ENCODE assay signal across 8 mouse cellular contexts in genomic region chr15:78257326-78258050, GRCm38 (mm10). TPM values are rescaled to one million over a fixed set of nuclear protein-coding genes. Genes with fewer than 3 reads are reported as not detected.
A peak's percentile ranks its signal among the peaks of the same experiment; 100 is the strongest.
DNase-seq lines count a peak whose midpoint lies in the region; ATAC-seq lines count a peak whose summit lies in the region.

No protein-coding gene starts in this region.

- no peak overlapping the region for H3K4me3 ChIP-seq in liver, embryonic 12.5 days
- H3K4me3 ChIP-seq in neural tube, embryonic 11.5 days (ENCODE audit: low read depth, low read length): no peak overlapping the region

- peaks cover 47% of the 10 kb centered on the region for H3K4me1 ChIP-seq in liver, embryonic 12.5 days
- no peaks in the 10 kb centered on the region for H3K4me1 ChIP-seq in neural tube, embryonic 11.5 days (ENCODE audit: control insufficient read depth, insufficient read depth, low read length)

- no peak overlapping the region for H3K4me2 ChIP-seq in liver, embryonic 12.5 days
- H3K4me2 ChIP-seq in neural tube, embryonic 11.5 days (ENCODE audit: low read depth): no peak overlapping the region

- H3K27ac ChIP-seq in liver, embryonic 12.5 days: peak overlapping the region; percentile 69
- H3K27ac ChIP-seq in neural tube, embryonic 11.5 days (ENCODE audit: low read depth, low read length): no peak overlapping the region

- H3K36me3 ChIP-seq in liver, embryonic 12.5 days: no peaks in the 10 kb centered on the region
- no peaks in the 10 kb centered on the region for H3K36me3 ChIP-seq in neural tube, embryonic 11.5 days (ENCODE audit: control insufficient read depth, insufficient read depth, low read length)

- no peaks in the 10 kb centered on the region for H3K9me3 ChIP-seq in liver, embryonic 12.5 days (replicated peaks)
- H3K9me3 ChIP-seq in neural tube, embryonic 11.5 days (ENCODE audit: control insufficient read depth, low read length): no peaks in the 10 kb centered on the region

- 11% methylated on average over 7 of the region's 7 CpGs for WGBS in liver, embryonic 12.5 days (ENCODE audit: insufficient replicate concordance)
- 43% methylated on average over 7 of the region's 7 CpGs for WGBS in neural tube, embryonic 11.5 days

- peak; percentile 42 to 48 for DNase-seq in urinary bladder, adult 18-20 months (ENCODE audit: low spot score in 2 of 2)
- no peak for DNase-seq in urinary bladder, postnatal 4 days (ENCODE audit: low spot score in 2 of 2)
- peak; percentile 50 for DNase-seq in kidney, adult 9 months
- DNase-seq in neural tube, embryonic 11.5 days (ENCODE audit: low spot score): peak; percentile 68
- DNase-seq in thymus, postnatal 0 days (ENCODE audit: low spot score): peak; percentile 48

- H3K9ac ChIP-seq in liver, embryonic 12.5 days: peak overlapping the region; percentile 24; the same call in 1 of the 2 replicates
- H3K9ac ChIP-seq in neural tube, embryonic 11.5 days (ENCODE audit: low read length): no peak overlapping the region

- peak; percentile 45; the same call in 1 of the 2 replicates for ATAC-seq in cerebellum, adult (ENCODE audit: insufficient number of reproducible peaks, low FRiP score, low TSS enrichment)
- ATAC-seq in frontal cortex, adult (ENCODE audit: low TSS enrichment): peak; percentile 57; the same call in 1 of the 2 replicates
- ATAC-seq in liver, embryonic 12.5 days: no peak
- no peak for ATAC-seq in neural tube, embryonic 11.5 days (ENCODE audit: insufficient read depth, low FRiP score, low TSS enrichment)

- H3K27me3 ChIP-seq in liver, embryonic 12.5 days (replicated peaks): peaks cover 15% of the 10 kb centered on the region
- H3K27me3 ChIP-seq in neural tube, embryonic 11.5 days (ENCODE audit: control insufficient read depth, insufficient read depth, low read length): no peaks in the 10 kb centered on the region

RNA-seq across cellular contexts. Expression of gene Ncf4, which starts 12.9 kb away (rescaled TPM):
- polyA plus RNA-seq in liver, embryonic 12.5 days (2016; fragmentation: Nextera tagmentation; extraction: Ambion mirVana): 31.4 and 37.5 TPM in 2 replicates
- polyA plus RNA-seq in neural tube, embryonic 11.5 days (2014; fragmentation: Nextera tagmentation; extraction: Ambion mirVana): 6.8 and 7.6 TPM in 2 replicates
- 18.5 and 19.8 TPM in 2 replicates for polyA plus RNA-seq in thymus, postnatal 0 days (2015; fragmentation: Nextera tagmentation; extraction: Ambion mirVana)

RNA-seq across cellular contexts. Expression of gene Csf2rb2, which starts 48.0 kb away (rescaled TPM):
- 0.79 and 1.0 TPM in 2 replicates for polyA plus RNA-seq in liver, embryonic 12.5 days (2016; fragmentation: Nextera tagmentation; extraction: Ambion mirVana)
- 0.37 and 0.70 TPM in 2 replicates for polyA plus RNA-seq in neural tube, embryonic 11.5 days (2014; fragmentation: Nextera tagmentation; extraction: Ambion mirVana)
- 1.2 and 1.3 TPM in 2 replicates for polyA plus RNA-seq in thymus, postnatal 0 days (2015; fragmentation: Nextera tagmentation; extraction: Ambion mirVana)

RNA-seq across cellular contexts. Expression of gene Pvalb, which starts 51.3 kb away (rescaled TPM):
- polyA plus RNA-seq in liver, embryonic 12.5 days (2016; fragmentation: Nextera tagmentation; extraction: Ambion mirVana): not detected in 2 replicates
- 0.26 TPM in 1 of 2 replicates, not detected in the other for polyA plus RNA-seq in neural tube, embryonic 11.5 days (2014; fragmentation: Nextera tagmentation; extraction: Ambion mirVana)
- 1.1 and 1.4 TPM in 2 replicates for polyA plus RNA-seq in thymus, postnatal 0 days (2015; fragmentation: Nextera tagmentation; extraction: Ambion mirVana)

Comparison
In these comparisons a context has a peak if more than half of its experiments do, and no peak if none do; other contexts are left out.
1. DNase-seq: peak in urinary bladder, adult 18-20 months (2 of 2), kidney, adult 9 months (single experiment), neural tube, embryonic 11.5 days (single experiment) and thymus, postnatal 0 days (single experiment); none in urinary bladder, postnatal 4 days (0 of 2).
2. ATAC-seq: peak in cerebellum, adult (single experiment) and frontal cortex, adult (single experiment); none in liver, embryonic 12.5 days (single experiment) and neural tube, embryonic 11.5 days (single experiment).